Mouse (Mus musculus): ENCODE results near the gene Pip4k2c. TPM values are rescaled to one million over a fixed set of nuclear protein-coding genes. Genes with fewer than 3 reads are reported as not detected.

Gene Pip4k2c
- total and polyA plus RNA-seq, 3 experiments, result 126 to 141 (median 130) TPM

DNA sequence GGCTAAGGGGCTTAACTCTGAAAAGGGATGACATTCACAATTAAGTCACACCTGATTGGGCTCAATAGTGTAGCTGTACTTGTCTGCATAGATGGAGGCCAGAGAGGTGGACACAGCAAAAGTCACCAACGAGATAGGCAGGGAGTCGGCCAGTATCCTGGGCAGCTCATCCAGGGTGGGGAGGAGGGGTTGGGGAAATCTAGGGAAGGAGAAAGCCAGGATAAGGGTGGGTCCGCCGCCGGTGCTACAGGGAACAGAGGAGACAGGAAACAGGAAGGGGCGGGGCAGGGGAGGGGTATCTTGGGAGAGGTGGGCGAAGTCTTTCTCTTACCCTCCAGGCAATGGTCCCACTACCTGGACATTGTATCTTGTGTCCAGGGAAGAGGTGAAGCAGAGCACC, 34.6 kb downstream of the Pip4k2c start:
- peaks cover 92% of the 10 kb centered on the region for H3K4me1 ChIP-seq (ENCODE audit: insufficient read depth, low read depth, low read length)
- TF ChIP-seq GATA1 (IDR thresholded peaks at IDR 0.05; ENCODE audit: borderline replicate concordance, low read length) (no peak), TAL1 (conservative IDR thresholded peaks at IDR 0.05; ENCODE audit: low read depth, low read length) (no peak), POLR2AphosphoS5 (IDR thresholded peaks at IDR 0.05; ENCODE audit: insufficient replicate concordance, low read depth, low read length) (no peak), GATA2 (IDR thresholded peaks at IDR 0.05; ENCODE audit: borderline replicate concordance, low read depth, low read length) (no peak), CTCF (IDR thresholded peaks at IDR 0.05; ENCODE audit: low read depth, low read length) (no peak)
- peak overlapping the region; percentile 61; the same call in 1 of the 2 replicates for H3K4me3 ChIP-seq (ENCODE audit: low read depth, low read length)
- ATAC-seq (ENCODE audit: extremely low read depth, insufficient number of reproducible peaks, low FRiP score, poor library complexity, severe bottlenecking) (no peak), DNase-seq (ENCODE audit: low spot score) (no peak)
- H3K9me3 ChIP-seq (replicated peaks), result peaks cover 7% of the 10 kb centered on the region
- H3K27me3 ChIP-seq (ENCODE audit: insufficient read depth, low read length), result peaks cover 11% of the 10 kb centered on the region; the same call in 1 of the 2 replicates
- H3K36me3 ChIP-seq (replicated peaks), result peaks cover 38% of the 10 kb centered on the region

DNA sequence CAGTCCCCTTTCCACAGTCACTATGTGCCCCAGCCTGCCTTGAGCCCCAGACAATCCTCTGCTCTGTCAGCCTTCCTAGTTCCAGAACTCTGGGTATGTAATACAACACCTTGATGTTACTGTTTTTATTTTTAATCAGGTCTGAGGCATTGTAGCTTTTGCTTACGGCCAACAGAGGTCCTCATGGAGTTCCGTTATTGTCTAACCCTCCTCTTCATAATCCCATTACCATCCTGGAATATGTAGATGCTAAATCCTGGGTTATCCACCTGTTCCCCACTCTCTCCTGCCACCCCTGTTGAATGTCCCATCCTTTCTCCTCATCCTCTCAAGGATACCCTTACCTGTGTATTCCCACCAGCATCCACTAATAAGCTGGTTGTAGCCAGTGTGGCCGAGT, 35.2 kb downstream of the Pip4k2c start:
- Histone ChIP-seq H3K4me3 (ENCODE audit: low read depth, low read length) (peak overlapping the region; percentile 61; the same call in 1 of the 2 replicates), H3K4me1 (ENCODE audit: insufficient read depth, low read depth, low read length) (peaks cover 93% of the 10 kb centered on the region), H3K27me3 (ENCODE audit: insufficient read depth, low read length) (peaks cover 11% of the 10 kb centered on the region; the same call in 1 of the 2 replicates), H3K9me3 (replicated peaks) (peaks cover 7% of the 10 kb centered on the region), H3K36me3 (replicated peaks) (peaks cover 39% of the 10 kb centered on the region)
- TF ChIP-seq TAL1 (conservative IDR thresholded peaks at IDR 0.05; ENCODE audit: low read depth, low read length), result no peak
- TF ChIP-seq CTCF (IDR thresholded peaks at IDR 0.05; ENCODE audit: low read depth, low read length), result 0 out of 2 replicates have a peak, but pooled peaks have one; percentile 11
- DNase-seq (ENCODE audit: low spot score) (no peak), ATAC-seq (ENCODE audit: extremely low read depth, insufficient number of reproducible peaks, low FRiP score, poor library complexity, severe bottlenecking) (no peak)

DNA sequence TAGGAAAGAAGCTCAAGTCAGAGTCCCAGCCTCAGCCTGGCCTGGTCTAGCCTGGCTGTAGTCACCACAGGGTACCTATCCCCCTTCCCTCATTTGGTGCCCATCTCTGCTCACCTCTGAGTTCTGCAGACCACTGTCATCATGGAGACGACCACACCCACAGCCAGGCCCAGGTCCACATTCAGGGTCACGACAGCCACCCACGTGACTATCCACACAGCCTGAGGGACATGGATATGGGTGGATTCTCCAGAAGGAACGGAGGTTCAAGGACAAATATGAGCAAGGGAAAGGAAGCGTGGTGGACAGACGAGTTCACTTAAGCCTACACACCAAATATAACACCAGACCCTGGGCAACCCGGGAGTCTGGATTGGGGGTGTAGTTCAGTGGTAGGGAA, 37.2 kb downstream of the Pip4k2c start:
- ATAC-seq (ENCODE audit: extremely low read depth, insufficient number of reproducible peaks, low FRiP score, poor library complexity, severe bottlenecking) (no peak), DNase-seq (ENCODE audit: low spot score) (no peak)
- peaks cover 93% of the 10 kb centered on the region for H3K4me1 ChIP-seq (ENCODE audit: insufficient read depth, low read depth, low read length)
- peaks cover 7% of the 10 kb centered on the region for H3K9me3 ChIP-seq (replicated peaks)
- peak; percentile 86; the same call in 1 of the 2 replicates for TF ChIP-seq POLR2AphosphoS5 (IDR thresholded peaks at IDR 0.05; ENCODE audit: insufficient replicate concordance, low read depth, low read length)
- no peak for TF ChIP-seq TAL1 (conservative IDR thresholded peaks at IDR 0.05; ENCODE audit: low read depth, low read length)
- H3K36me3 ChIP-seq (replicated peaks), result peaks cover 58% of the 10 kb centered on the region
- no peak overlapping the region for H3K4me3 ChIP-seq (ENCODE audit: low read depth, low read length)
- H3K27me3 ChIP-seq (ENCODE audit: insufficient read depth, low read length), result peaks cover 11% of the 10 kb centered on the region; the same call in 1 of the 2 replicates

DNA sequence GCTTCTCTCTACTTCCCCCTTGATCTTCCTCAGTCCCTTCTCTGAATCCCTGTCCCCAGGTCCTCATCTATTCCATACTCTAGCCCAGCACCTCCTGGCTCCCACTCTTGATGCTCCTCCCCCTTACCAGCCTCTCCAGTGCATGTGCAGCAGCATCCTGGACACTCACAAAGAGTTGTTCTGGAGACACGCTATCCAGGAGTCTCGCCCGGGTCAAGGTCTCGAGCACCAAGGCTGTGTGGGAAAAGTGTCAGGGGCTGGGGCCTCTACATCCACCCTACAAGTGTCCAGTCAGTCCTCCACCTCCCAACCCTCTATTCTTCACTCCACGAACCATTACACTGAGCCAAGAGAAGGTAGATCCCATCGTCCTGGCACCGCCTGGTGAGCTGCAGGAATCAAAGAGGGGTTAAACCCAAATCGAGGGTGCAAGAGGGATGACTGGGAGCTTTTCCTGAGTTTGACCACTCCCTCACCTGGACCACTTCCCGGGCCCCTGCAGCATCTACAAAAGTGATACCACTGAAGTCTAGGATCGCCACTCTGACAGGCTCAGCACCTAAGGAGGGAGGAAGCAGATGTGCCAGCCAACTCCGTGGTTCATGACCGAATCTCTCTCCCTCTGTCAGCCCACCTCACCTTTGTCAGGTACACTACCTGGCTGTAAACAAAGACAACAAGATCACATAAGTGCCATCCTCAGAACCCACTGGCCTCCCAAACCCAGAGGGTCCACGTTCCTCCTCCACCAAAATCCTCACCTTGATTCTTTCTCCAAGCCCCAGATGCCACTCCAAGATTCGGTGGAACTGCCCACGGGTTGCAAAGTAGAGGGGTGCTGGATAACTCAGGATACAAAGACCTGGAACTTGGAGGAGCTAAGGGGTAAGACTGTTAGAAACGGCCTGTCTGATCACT, 38.0 kb downstream of the Pip4k2c start:
- peaks cover 6% of the 10 kb centered on the region; the same call in 1 of the 2 replicates for H3K27me3 ChIP-seq (ENCODE audit: insufficient read depth, low read length)
- no peak overlapping the region for H3K4me3 ChIP-seq (ENCODE audit: low read depth, low read length)
- no peak for ATAC-seq (ENCODE audit: extremely low read depth, insufficient number of reproducible peaks, low FRiP score, poor library complexity, severe bottlenecking)

DNA sequence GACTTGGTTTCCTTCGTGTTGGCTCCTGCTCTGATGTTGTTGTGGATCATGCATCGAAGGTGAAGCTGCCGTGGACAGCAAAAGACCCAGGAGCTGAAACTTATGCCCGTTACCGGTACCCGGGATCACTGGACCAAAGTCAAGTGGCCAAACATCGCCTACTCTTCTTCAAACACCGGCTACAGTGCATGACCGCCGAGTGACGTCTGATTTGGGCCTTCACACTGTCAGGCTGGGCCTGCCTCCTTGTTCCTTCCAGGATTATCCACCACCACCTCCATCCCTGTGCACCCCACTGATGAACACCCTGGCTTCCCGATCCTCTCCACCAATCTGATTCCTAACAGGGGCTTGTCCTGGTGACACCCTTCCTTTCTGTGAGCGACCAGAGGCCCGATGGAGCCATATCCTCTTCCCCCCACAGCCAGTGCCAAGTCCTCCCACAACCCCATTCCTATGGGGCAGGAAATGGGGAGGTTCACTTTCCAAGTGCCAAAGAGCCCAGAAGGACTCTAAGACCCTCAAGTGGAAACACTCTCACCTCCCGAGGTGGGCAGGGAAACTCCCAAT, 39.7 kb downstream of the Pip4k2c start:
- H3K4me1 ChIP-seq (ENCODE audit: insufficient read depth, low read depth, low read length), result peaks cover 90% of the 10 kb centered on the region
- TF ChIP-seq GATA2 (IDR thresholded peaks at IDR 0.05; ENCODE audit: borderline replicate concordance, low read depth, low read length), result no peak
- no peak for TF ChIP-seq POLR2AphosphoS5 (IDR thresholded peaks at IDR 0.05; ENCODE audit: insufficient replicate concordance, low read depth, low read length)
- TF ChIP-seq TAL1 (conservative IDR thresholded peaks at IDR 0.05; ENCODE audit: low read depth, low read length), result no peak
- no peak for TF ChIP-seq CTCF (IDR thresholded peaks at IDR 0.05; ENCODE audit: low read depth, low read length)
- TF ChIP-seq GATA1 (IDR thresholded peaks at IDR 0.05; ENCODE audit: borderline replicate concordance, low read length), result no peak
- DNase-seq (ENCODE audit: low spot score) (no peak), ATAC-seq (ENCODE audit: extremely low read depth, insufficient number of reproducible peaks, low FRiP score, poor library complexity, severe bottlenecking) (no peak)
- H3K4me3 ChIP-seq (ENCODE audit: low read depth, low read length), result peak overlapping the region; percentile 68; the same call in 1 of the 2 replicates
- no peaks in the 10 kb centered on the region for H3K27me3 ChIP-seq (ENCODE audit: insufficient read depth, low read length)
- no peaks in the 10 kb centered on the region for H3K9me3 ChIP-seq (replicated peaks)
- H3K36me3 ChIP-seq (replicated peaks), result peaks cover 81% of the 10 kb centered on the region

More for the DNA sequence above, 38.0 kb downstream of the Pip4k2c start:
- Histone ChIP-seq H3K36me3 (replicated peaks) (peaks cover 66% of the 10 kb centered on the region), H3K4me1 (ENCODE audit: insufficient read depth, low read depth, low read length) (peaks cover 93% of the 10 kb centered on the region), H3K9me3 (replicated peaks) (peaks cover 2% of the 10 kb centered on the region)
- TF ChIP-seq GATA2 (IDR thresholded peaks at IDR 0.05; ENCODE audit: borderline replicate concordance, low read depth, low read length), result no peak
- TF ChIP-seq POLR2AphosphoS5 (IDR thresholded peaks at IDR 0.05; ENCODE audit: insufficient replicate concordance, low read depth, low read length), result no peak
- TF ChIP-seq CTCF (IDR thresholded peaks at IDR 0.05; ENCODE audit: low read depth, low read length), result no peak
- no peak for TF ChIP-seq GATA1 (IDR thresholded peaks at IDR 0.05; ENCODE audit: borderline replicate concordance, low read length)
- no peak for TF ChIP-seq TAL1 (conservative IDR thresholded peaks at IDR 0.05; ENCODE audit: low read depth, low read length)
- no peak for DNase-seq (ENCODE audit: low spot score)

DNA sequence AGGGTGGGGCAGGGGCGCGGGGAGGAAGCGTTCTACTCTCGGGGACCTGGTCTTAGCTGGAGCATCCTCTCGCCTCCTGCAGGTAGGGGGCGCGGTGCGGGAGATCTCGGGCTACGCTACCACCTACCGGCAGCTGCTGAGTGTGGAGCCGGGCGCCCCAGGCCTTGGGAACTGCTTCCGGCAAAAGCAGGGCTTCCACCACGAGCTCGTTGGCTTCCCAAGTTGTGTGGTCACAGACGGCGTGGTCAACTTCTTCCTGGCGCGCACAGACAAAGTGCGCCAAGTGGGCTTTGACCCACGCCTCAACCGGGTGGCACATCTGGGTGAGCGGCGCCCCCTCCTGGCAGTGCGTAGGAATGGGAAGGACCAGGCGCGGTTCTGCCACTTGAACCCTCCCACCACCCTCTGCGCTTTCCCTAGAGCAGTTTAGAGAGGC, 40.5 kb downstream of the Pip4k2c start:
- no peaks in the 10 kb centered on the region for H3K9me3 ChIP-seq (replicated peaks)
- peaks cover 87% of the 10 kb centered on the region for H3K4me1 ChIP-seq (ENCODE audit: insufficient read depth, low read depth, low read length)
- TF ChIP-seq GATA1 (IDR thresholded peaks at IDR 0.05; ENCODE audit: borderline replicate concordance, low read length), result no peak
- no peak for TF ChIP-seq POLR2AphosphoS5 (IDR thresholded peaks at IDR 0.05; ENCODE audit: insufficient replicate concordance, low read depth, low read length)
- TF ChIP-seq TAL1 (conservative IDR thresholded peaks at IDR 0.05; ENCODE audit: low read depth, low read length), result no peak
- peak; percentile 94 for TF ChIP-seq CTCF (IDR thresholded peaks at IDR 0.05; ENCODE audit: low read depth, low read length)
- H3K36me3 ChIP-seq (replicated peaks), result peaks cover 86% of the 10 kb centered on the region
- peak overlapping the region; percentile 68 for H3K4me3 ChIP-seq (ENCODE audit: low read depth, low read length)
- ATAC-seq (ENCODE audit: extremely low read depth, insufficient number of reproducible peaks, low FRiP score, poor library complexity, severe bottlenecking) (no peak), DNase-seq (ENCODE audit: low spot score) (peak; percentile 66)
- H3K27me3 ChIP-seq (ENCODE audit: insufficient read depth, low read length), result no peaks in the 10 kb centered on the region

All from G1E (cell line).